Mouse (Mus musculus) MEL (cell line): Measurements from ENCODE around the gene Tnip2. TPM values are rescaled to one million over a fixed set of nuclear protein-coding genes. Genes with fewer than 3 reads are reported as not detected.

Experiments
- DNase-seq: peaks from one replicate; pipeline ENCODE4 v3.0.0; 2011; ENCODE audit warnings: low read depth, low spot score
- H3K27ac ChIP-seq: 2 replicates; pipeline ENCODE4 v1.5.1; 2012; ENCODE audit warnings: low read depth, mild to moderate bottlenecking, control low read depth, low read length, moderate library complexity; ENCODE audit not compliant: control insufficient read depth
- H3K27me3 ChIP-seq, 2 experiments: fragments of 150-350 bp in 1 of 2; sonication (generic) in 1 of 2; 2 replicates each; pipeline ENCODE4 v1.6.1; 2012; ENCODE audit warnings: low read length in 2 of 2, mild to moderate bottlenecking in 2 of 2, improper control_type of control experiment in 1 of 2, moderate library complexity in 1 of 2; ENCODE audit not compliant: insufficient read depth in 2 of 2, control insufficient read depth in 1 of 2
- H3K36me3 ChIP-seq, 2 experiments: 2 replicates each; pipeline ENCODE4 v1.6.1; 2012 to 2014; ENCODE audit warnings: low read length in 2 of 2, improper control_type of control experiment in 1 of 2, inconsistent platforms in 1 of 2, mild to moderate bottlenecking in 1 of 2; ENCODE audit not compliant: insufficient read depth in 2 of 2, control insufficient read depth in 1 of 2
- H3K4me1 ChIP-seq, 2 experiments: fragments of 150-350 bp in 1 of 2; sonication (generic) in 1 of 2; 2 replicates each; pipeline ENCODE4 v1.6.1; 2012; ENCODE audit warnings: low read length in 2 of 2, improper control_type of control experiment in 1 of 2, mild to moderate bottlenecking in 1 of 2; ENCODE audit not compliant: insufficient read depth in 2 of 2, control insufficient read depth in 1 of 2
- H3K4me3 ChIP-seq, 2 experiments: fragments of 150-350 bp in 1 of 2; sonication (generic) in 1 of 2; 2 replicates each; pipeline ENCODE4 v1.5.1; 2012; ENCODE audit warnings: low read depth in 2 of 2, low read length in 2 of 2, mild to moderate bottlenecking in 2 of 2, moderate library complexity in 2 of 2, control low read depth in 1 of 2, improper control_type of control experiment in 1 of 2; ENCODE audit not compliant: control insufficient read depth in 1 of 2, insufficient read depth in 1 of 2
- H3K79me2 ChIP-seq: 2 replicates; pipeline ENCODE4 v1.6.1; 2012; ENCODE audit warnings: mild to moderate bottlenecking, low read length, moderate library complexity; ENCODE audit not compliant: control insufficient read depth, poor library complexity, insufficient read depth
- H3K9ac ChIP-seq: 2 replicates; pipeline ENCODE4 v1.6.1; 2012; ENCODE audit warnings: low read depth, mild to moderate bottlenecking, control low read depth, low read length, moderate library complexity; ENCODE audit not compliant: control insufficient read depth, poor library complexity, severe bottlenecking
- H3K9me3 ChIP-seq: fragments of 150-350 bp; sonication (generic); replicated peaks from 2 replicates; pipeline ENCODE4 v1.6.1; 2012; ENCODE audit warnings: mild to moderate bottlenecking, low read length, improper control_type of control experiment, moderate library complexity; ENCODE audit not compliant: insufficient read depth
- BHLHE40 ChIP-seq: IDR thresholded peaks from 2 replicates; pipeline ENCODE4 v1.6.1; 2012; ENCODE audit warnings: low read depth, mild to moderate bottlenecking, inconsistent platforms, low read length, improper control_type of control experiment, borderline replicate concordance
- CHD2 ChIP-seq: IDR thresholded peaks from 2 replicates; pipeline ENCODE4 v1.6.1; 2011; ENCODE audit warnings: low read length, improper control_type of control experiment
- E2F4 ChIP-seq: IDR thresholded peaks from 2 replicates; pipeline ENCODE4 v1.6.1; 2011; ENCODE audit warnings: low read depth, low read length, improper control_type of control experiment, borderline replicate concordance
- ELF1 ChIP-seq: IDR thresholded peaks from 2 replicates; pipeline ENCODE4 v1.6.1; 2014; ENCODE audit warnings: low read depth, mild to moderate bottlenecking, inconsistent platforms, low read length, improper control_type of control experiment, moderate library complexity
- ETS1 ChIP-seq: IDR thresholded peaks from 2 replicates; pipeline ENCODE4 v1.6.1; 2012; ENCODE audit warnings: low read depth, mild to moderate bottlenecking, inconsistent platforms, low read length, improper control_type of control experiment, moderate library complexity
- GABPA ChIP-seq: IDR thresholded peaks from 2 replicates; pipeline ENCODE4 v1.6.1; 2012; ENCODE audit warnings: low read depth, mild to moderate bottlenecking, inconsistent platforms, low read length, improper control_type of control experiment, moderate library complexity
- GATA1 ChIP-seq: IDR thresholded peaks from 2 replicates; pipeline ENCODE4 v1.6.1; 2011; ENCODE audit warnings: low read depth, low read length, improper control_type of control experiment
- HCFC1 ChIP-seq: IDR thresholded peaks from 2 replicates; pipeline ENCODE4 v1.6.1; 2012; ENCODE audit warnings: low read depth, mild to moderate bottlenecking, inconsistent platforms, low read length, improper control_type of control experiment, moderate library complexity
- JUND ChIP-seq: IDR thresholded peaks from 2 replicates; pipeline ENCODE4 v1.6.1; 2011; ENCODE audit warnings: low read depth, mild to moderate bottlenecking, improper control_type of control experiment, low read length
- KAT2A ChIP-seq: conservative IDR thresholded peaks from 2 replicates; pipeline ENCODE4 v1.6.1; 2012; ENCODE audit warnings: low read depth, low read length, improper control_type of control experiment, inconsistent platforms
- MAX ChIP-seq: IDR thresholded peaks from 2 replicates; pipeline ENCODE4 v1.6.1; 2011; ENCODE audit warnings: low read length, improper control_type of control experiment
- MAZ ChIP-seq: IDR thresholded peaks from 2 replicates; pipeline ENCODE4 v1.6.1; 2012; ENCODE audit warnings: low read depth, mild to moderate bottlenecking, inconsistent platforms, low read length, improper control_type of control experiment
- MXI1 ChIP-seq: IDR thresholded peaks from 2 replicates; pipeline ENCODE4 v1.6.1; 2011; ENCODE audit warnings: mild to moderate bottlenecking, low read depth, low read length, improper control_type of control experiment
- MYB ChIP-seq: IDR thresholded peaks from 2 replicates; pipeline ENCODE4 v1.6.1; 2011; ENCODE audit warnings: mild to moderate bottlenecking, low read depth, low read length, improper control_type of control experiment
- NELFE ChIP-seq: IDR thresholded peaks from 2 replicates; pipeline ENCODE4 v1.6.1; 2011; ENCODE audit warnings: low read depth, low read length, improper control_type of control experiment
- NRF1 ChIP-seq: IDR thresholded peaks from 2 replicates; pipeline ENCODE4 v1.6.1; 2014; ENCODE audit warnings: low read depth, mild to moderate bottlenecking, inconsistent platforms, low read length, improper control_type of control experiment, moderate library complexity; ENCODE audit not compliant: poor library complexity, insufficient read depth, severe bottlenecking
- POLR2A ChIP-seq, 2 experiments: IDR thresholded peaks; 2 replicates each; pipeline ENCODE4 v1.6.1; 2011 to 2012; ENCODE audit warnings: low read length in 2 of 2, mild to moderate bottlenecking in 2 of 2, control low read depth in 1 of 2, improper control_type of control experiment in 1 of 2, low read depth in 1 of 2, moderate library complexity in 1 of 2; ENCODE audit not compliant: control insufficient read depth in 1 of 2, insufficient read depth in 1 of 2, poor library complexity in 1 of 2
- POLR2AphosphoS2 ChIP-seq: IDR thresholded peaks from 2 replicates; pipeline ENCODE4 v1.6.1; 2011; ENCODE audit warnings: low read length, improper control_type of control experiment
- POLR2AphosphoS5 ChIP-seq: IDR thresholded peaks from 2 replicates; pipeline ENCODE4 v1.6.1; 2012; ENCODE audit warnings: low read depth, borderline replicate concordance, mild to moderate bottlenecking, inconsistent platforms, low read length, moderate library complexity, mixed read lengths
- SIN3A ChIP-seq: IDR thresholded peaks from 2 replicates; pipeline ENCODE4 v1.6.1; 2012; ENCODE audit warnings: low read length, improper control_type of control experiment, inconsistent platforms
- SMC3 ChIP-seq: IDR thresholded peaks from 2 replicates; pipeline ENCODE4 v1.6.1; 2011; ENCODE audit warnings: low read depth, low read length, improper control_type of control experiment
- TAL1 ChIP-seq: IDR thresholded peaks from 2 replicates; pipeline ENCODE4 v1.6.1; 2012; ENCODE audit warnings: mild to moderate bottlenecking, inconsistent platforms, low read length, moderate library complexity, mixed read lengths
- UBTF ChIP-seq: IDR thresholded peaks from 2 replicates; pipeline ENCODE4 v1.6.1; 2012; ENCODE audit warnings: low read depth, mild to moderate bottlenecking, inconsistent platforms, low read length, improper control_type of control experiment, moderate library complexity, borderline replicate concordance; ENCODE audit not compliant: insufficient read depth
- USF1 ChIP-seq: IDR thresholded peaks from 2 replicates; pipeline ENCODE4 v1.6.1; 2014; ENCODE audit warnings: low read depth, mild to moderate bottlenecking, inconsistent platforms, low read length, improper control_type of control experiment, moderate library complexity
- USF2 ChIP-seq, 2 experiments: IDR thresholded peaks; 2 replicates each; pipeline ENCODE4 v1.6.1; 2011 to 2012; ENCODE audit warnings: improper control_type of control experiment in 2 of 2, low read length in 2 of 2, borderline replicate concordance in 1 of 2, inconsistent platforms in 1 of 2, low read depth in 1 of 2, mild to moderate bottlenecking in 1 of 2; ENCODE audit not compliant: insufficient read depth in 1 of 2
- ZKSCAN1 ChIP-seq: IDR thresholded peaks from 2 replicates; pipeline ENCODE4 v1.6.1; 2012; ENCODE audit warnings: low read depth, mild to moderate bottlenecking, inconsistent platforms, low read length, improper control_type of control experiment, moderate library complexity
- ZMIZ1 ChIP-seq: IDR thresholded peaks from 2 replicates; pipeline ENCODE4 v1.6.1; 2012; ENCODE audit warnings: low read depth, mild to moderate bottlenecking, inconsistent platforms, low read length, improper control_type of control experiment, moderate library complexity
- polyA plus RNA-seq, 2 experiments: library from polyadenylated mRNA; stranded (reverse) in 1 of 2; unstranded in 1 of 2; fragments of >175 nt in 1 of 2; fragments of >200 nt in 1 of 2; gene quantifications; 2 replicates each; pipeline versions ENCODE4 v1.2.1 to v1.2.4; 2012; ENCODE audit warnings: low replicate concordance in 2 of 2, low read depth in 1 of 2; ENCODE audit not compliant: insufficient read length in 2 of 2, insufficient read depth in 1 of 2, missing spikeins in 1 of 2
- total RNA-seq: library from RNA; depleted of rRNA; stranded (reverse); fragments of 300-350 nt; gene quantifications from 2 replicates; pipeline ENCODE4 v1.2.3, GENCODE M21; 2012

Tnip2 gene
- total and polyA plus RNA-seq, 3 experiments: 27.0 to 89.4 (median 30.6) TPM

GRCm38 (mm10) chr5:34530116-34530515, 16.3 kb upstream of the Tnip2 start:
- peaks cover 0 to 6% of the 10 kb centered on the region in 2 experiments; a peak in 2 of 4 replicates for H3K36me3 ChIP-seq

GRCm38 (mm10) chr5:34528724-34529123, 14.9 kb upstream of the Tnip2 start:
- DNase-seq: no peak
- TF ChIP-seq MYB: no peak
- TF ChIP-seq USF1: no peak
- TF ChIP-seq UBTF: no peak
- TF ChIP-seq POLR2AphosphoS5: no peak
- TF ChIP-seq MAX: no peak
- no peak for TF ChIP-seq ELF1
- TF ChIP-seq JUND: no peak
- TF ChIP-seq SMC3: no peak
- TF ChIP-seq MXI1: no peak
- TF ChIP-seq POLR2AphosphoS2: no peak
- TF ChIP-seq BHLHE40: no peak
- no peak for TF ChIP-seq USF2 (IDR thresholded peaks at IDR 0.05; ENCODE audit: borderline replicate concordance in 1 of 2, insufficient read depth in 1 of 2, low read depth in 1 of 2, low read length in 2 of 2)
- TF ChIP-seq MAZ: no peak
- no peak for TF ChIP-seq TAL1
- TF ChIP-seq E2F4: no peak
- no peak for TF ChIP-seq GABPA
- TF ChIP-seq SIN3A: no peak
- TF ChIP-seq HCFC1: no peak
- no peak for TF ChIP-seq POLR2A (IDR thresholded peaks at IDR 0.05; ENCODE audit: control insufficient read depth in 1 of 2, insufficient read depth in 1 of 2, low read depth in 1 of 2, low read length in 2 of 2, poor library complexity in 1 of 2)
- Histone ChIP-seq H3K4me1 (peaks cover 4 to 12% of the 10 kb centered on the region in 2 experiments; a peak in 3 of 4 replicates), H3K9me3 (no peaks in the 10 kb centered on the region), H3K9ac (no peak overlapping the region), H3K27ac (no peak overlapping the region), H3K36me3 (peaks cover 0 to 6% of the 10 kb centered on the region in 2 experiments; a peak in 2 of 4 replicates), H3K27me3 (no peaks in the 10 kb centered on the region), H3K79me2 (peaks cover 2% of the 10 kb centered on the region), H3K4me3 (no peak overlapping the region)

More at GRCm38 (mm10) chr5:34530116-34530515, 16.3 kb upstream of the Tnip2 start:
- Histone ChIP-seq H3K4me1 (peaks cover 4 to 12% of the 10 kb centered on the region in 2 experiments; a peak in 3 of 4 replicates), H3K79me2 (peaks cover 2% of the 10 kb centered on the region), H3K9me3 (no peaks in the 10 kb centered on the region), H3K27ac (no peak overlapping the region), H3K4me3 (no peak overlapping the region), H3K9ac (no peak overlapping the region), H3K27me3 (no peaks in the 10 kb centered on the region)
- TF ChIP-seq ZMIZ1 (no peak), ETS1 (no peak), USF2 (IDR thresholded peaks at IDR 0.05; ENCODE audit: borderline replicate concordance in 1 of 2, insufficient read depth in 1 of 2, low read depth in 1 of 2, low read length in 2 of 2) (no peak), ZKSCAN1 (no peak), NRF1 (no peak), BHLHE40 (no peak), JUND (no peak), NELFE (no peak), SIN3A (no peak), KAT2A (no peak), GATA1 (no peak), CHD2 (no peak), UBTF (no peak), GABPA (no peak), POLR2AphosphoS5 (no peak), USF1 (no peak)
- no peak for DNase-seq
